Mouse (Mus musculus): Measurements from ENCODE around the gene Epb41.

GRCm38 (mm10) chr4:131950657-131951056 lies 124.5 kb downstream of the Epb41 start:
- TF ChIP-seq POLR2A (IDR thresholded peaks at IDR 0.05; ENCODE audit: insufficient read depth, low read length) (no peak), CTCF (IDR thresholded peaks at IDR 0.05; ENCODE audit: low read depth, low read length) (no peak)
